Mouse (Mus musculus) cerebellum, adult 2 months (tissue): Measurements from ENCODE around the gene Haghl.

Source experiments
- CTCF ChIP-seq: fragments of 200-500 bp; IDR thresholded peaks from 2 replicates; pipeline ENCODE4 v1.5.1; 2011; ENCODE audit warnings: low read depth, mild to moderate bottlenecking, control low read depth, low read length, moderate library complexity, borderline replicate concordance; ENCODE audit not compliant: insufficient read depth
- POLR2A ChIP-seq: fragments of 200-500 bp; IDR thresholded peaks from 2 replicates; pipeline ENCODE4 v1.6.1; 2011; ENCODE audit warnings: low read length, control low read depth, borderline replicate concordance; ENCODE audit not compliant: insufficient read depth

- TF ChIP-seq CTCF (no peak), POLR2A (no peak)
Measured at GRCm38 (mm10) chr17:25775318-25776062, 10.0 kb downstream of the Haghl start.
